Mouse (Mus musculus) kidney, adult 2 months (tissue): Measurements from ENCODE around the gene Btnl6.

Experiments used
- CTCF ChIP-seq: fragments of 200-500 bp; conservative IDR thresholded peaks from 2 replicates; pipeline ENCODE4 v1.5.1; 2011; ENCODE audit warnings: low read depth, mild to moderate bottlenecking, control low read depth, low read length, moderate library complexity, mixed read lengths; ENCODE audit not compliant: insufficient read depth, insufficient read length
- POLR2A ChIP-seq: fragments of 200-500 bp; IDR thresholded peaks from one replicate; pipeline ENCODE4 v1.6.1; 2011; ENCODE audit warnings: low read depth, low read length, control low read depth

- no peak for TF ChIP-seq POLR2A
- no peak for TF ChIP-seq CTCF
Observed at GRCm38 (mm10) chr17:34556406-34556805, 39.3 kb upstream of the Btnl6 start.
